Mouse (Mus musculus): ENCODE measurements around the gene Crym.

Crym gene

GRCm38 (mm10) chr7:120173603-120174244 is 28.2 kb downstream of the Crym start, which contains the start of gene Anks4b:
Gene Anks4b (plus strand): TSS chr7:120173858.
- CTCF ChIA-PET: no interaction called here
- POLR2A ChIA-PET: interaction anchor here in 2 of 4 experiments (1.4 to 1.9 kb wide), 2 partner anchors 15 kb away, joined by 4 to 6 read pairs; no protein-coding TSS in a partner anchor

- ChIA-PET POLR2A (no interaction called here), CTCF (no interaction called here)
Measured at GRCm38 (mm10) chr7:120172188-120172700, 29.7 kb downstream of the Crym start.

GRCm38 (mm10) chr7:120163581-120164251 is 38.2 kb downstream of the Crym start:
- CTCF ChIA-PET: no interaction called here
- POLR2A ChIA-PET: no interaction called here

GRCm38 (mm10) chr7:120158121-120158613 is 43.7 kb downstream of the Crym start:
- POLR2A ChIA-PET: interaction anchor here in 3 of 4 experiments (0.5 to 3.6 kb wide), 15 partner anchors 12 to 580 kb away, joined by 3 to 22 read pairs (median 4); partner anchors contain the start of genes Anks4b (in 2 of the 3), Crym (in 2 of the 3), Tmem159 (in 2 of the 3) and Zp2 (in 1 of the 3)
- CTCF ChIA-PET: interaction anchor here in 1 of 4 experiments (1.5 kb wide), 1 partner anchor 32 kb away, joined by 3 read pairs; no protein-coding TSS in a partner anchor

GRCm38 (mm10) chr7:120157575-120158061 is 44.3 kb downstream of the Crym start:
- CTCF ChIA-PET: interaction anchor here in 1 of 4 experiments (0.7 to 1.5 kb wide), 2 partner anchors 31 to 170 kb away, joined by 3 to 5 read pairs; no protein-coding TSS in a partner anchor
- POLR2A ChIA-PET: interaction anchor here in 3 of 4 experiments (0.5 to 3.6 kb wide), 12 partner anchors 11 to 581 kb away, joined by 3 to 22 read pairs (median 4); partner anchors contain the start of genes Crym (in 2 of the 3), Tmem159 (in 2 of the 3), Anks4b (in 1 of the 3) and Zp2 (in 1 of the 3)

- ChIA-PET POLR2A (interaction anchor here in 2 of 4 experiments (0.8 to 3.6 kb wide), 5 partner anchors 19 to 259 kb away, joined by 3 to 22 read pairs (median 5); partner anchors contain the start of genes Crym (in 1 of the 2) and Tmem159 (in 1 of the 2)), CTCF (interaction anchor here in 2 of 4 experiments (0.6 to 0.7 kb wide), 2 partner anchors 80 to 170 kb away, joined by 3 to 5 read pairs; no protein-coding TSS in a partner anchor)
Measured at GRCm38 (mm10) chr7:120156841-120157409, 45.0 kb downstream of the Crym start.

GRCm38 (mm10) chr7:120150898-120151297 is 51.0 kb downstream of the Crym start:
- ChIA-PET CTCF (interaction anchor here in 2 of 4 experiments (0.7 to 0.8 kb wide), 2 partner anchors 26 to 58 kb away, joined by 3 read pairs; no protein-coding TSS in a partner anchor), POLR2A (interaction anchor here in 1 of 4 experiments (0.6 to 1.5 kb wide), 2 partner anchors 8 to 12 kb away, joined by 3 to 4 read pairs; no protein-coding TSS in a partner anchor)

GRCm38 (mm10) chr7:120150257-120150656 is 51.7 kb downstream of the Crym start:
- POLR2A ChIA-PET: interaction anchor here in 1 of 4 experiments (0.6 kb wide), 1 partner anchor 12 kb away, joined by 4 read pairs; no protein-coding TSS in a partner anchor
- CTCF ChIA-PET: interaction anchor here in 2 of 4 experiments (0.7 to 1.1 kb wide), 4 partner anchors 25 to 201 kb away, joined by 3 read pairs; no protein-coding TSS in a partner anchor

GRCm38 (mm10) chr7:120145191-120145590 is 56.7 kb downstream of the Crym start, which contains the start of gene Zp2:
Gene Zp2 (minus strand): TSS chr7:120145291.
- POLR2A ChIA-PET: interaction anchor here in 2 of 4 experiments (0.5 to 1.6 kb wide), 2 partner anchors 13 to 176 kb away, joined by 4 to 7 read pairs; no protein-coding TSS in a partner anchor
- CTCF ChIA-PET: interaction anchor here in 1 of 4 experiments (0.6 kb wide), 1 partner anchor 58 kb away, joined by 3 read pairs; no protein-coding TSS in a partner anchor

GRCm38 (mm10) chr7:120142743-120143142 is 59.2 kb downstream of the Crym start:
- ChIA-PET CTCF (interaction anchor here in 1 of 4 experiments (1.4 kb wide), 1 partner anchor 18 kb away, joined by 3 read pairs; no protein-coding TSS in a partner anchor), POLR2A (interaction anchor here in 1 of 4 experiments (0.7 kb wide), 1 partner anchor 9 kb away, joined by 3 read pairs; no protein-coding TSS in a partner anchor)

All from embryonic stem cell, embryonic (primary cell).